Mouse (Mus musculus) liver, adult 2 months (tissue): ENCODE data around the gene Foxp1. TPM values are rescaled to one million over a fixed set of nuclear protein-coding genes. Genes with fewer than 3 reads are reported as not detected.

Experiments
- DNase-seq: peaks from one replicate; pipeline ENCODE4 v3.0.0-alpha.2; 2011; ENCODE audit warnings: low read depth, low spot score; ENCODE audit errors: extremely low read depth
- H3K27ac ChIP-seq: fragments of 200-500 bp; replicated peaks from 2 replicates; pipeline ENCODE4 v1.5.1; 2012; ENCODE audit warnings: low read depth, mild to moderate bottlenecking, control low read depth, inconsistent platforms, low read length; ENCODE audit not compliant: insufficient read depth
- H3K27me3 ChIP-seq: fragments of 200-500 bp; 2 replicates; pipeline ENCODE4 v1.6.1; 2012; ENCODE audit warnings: mild to moderate bottlenecking, moderate library complexity, low read length, inconsistent platforms; ENCODE audit not compliant: control insufficient read depth, insufficient read depth
- H3K36me3 ChIP-seq: fragments of 200-500 bp; 2 replicates; pipeline ENCODE4 v1.6.1; 2012; ENCODE audit warnings: low read length, inconsistent platforms; ENCODE audit not compliant: control insufficient read depth, insufficient read depth
- H3K4me1 ChIP-seq: fragments of 200-500 bp; 2 replicates; pipeline ENCODE4 v1.6.1; 2011; ENCODE audit warnings: low read length; ENCODE audit not compliant: control insufficient read depth, insufficient read depth
- H3K4me3 ChIP-seq: fragments of 200-500 bp; 2 replicates; pipeline ENCODE4 v1.5.1; 2011; ENCODE audit warnings: low read depth, mild to moderate bottlenecking, control low read depth, low read length, moderate library complexity; ENCODE audit not compliant: insufficient read depth
- H3K79me2 ChIP-seq: fragments of 200-500 bp; 2 replicates; pipeline ENCODE4 v1.6.1; 2012; ENCODE audit warnings: inconsistent platforms, mild to moderate bottlenecking, low read length, moderate library complexity; ENCODE audit not compliant: control insufficient read depth, insufficient read depth
- H3K9ac ChIP-seq: fragments of 200-500 bp; 2 replicates; pipeline ENCODE4 v1.6.1; 2012; ENCODE audit warnings: low read depth, mild to moderate bottlenecking, control low read depth, inconsistent platforms, low read length
- CTCF ChIP-seq: fragments of 200-500 bp; IDR thresholded peaks from 2 replicates; pipeline ENCODE4 v1.5.1; 2011; ENCODE audit warnings: low read depth, low read length, control low read depth
- POLR2A ChIP-seq: fragments of 200-500 bp; IDR thresholded peaks from 2 replicates; pipeline ENCODE4 v1.6.1; 2011; ENCODE audit warnings: low read length, control low read depth; ENCODE audit not compliant: insufficient read depth; ENCODE audit errors: extremely low read depth
- WGBS: fragments of 180-500 bp; shearing (Covaris S2); methylation state at CpG from one replicate; pipeline ENCODE4 v1.1.7; 2018; 5-methylcytosine and 5-hydroxymethylcytosine counted together
- polyA plus RNA-seq: library from polyadenylated mRNA; depleted of rRNA; stranded (reverse); fragments of >200 nt; gene quantifications from 2 replicates; pipeline ENCODE4 v1.2.3, GENCODE M21; 2012
- total RNA-seq: library from RNA; depleted of rRNA; stranded (reverse); fragments of >200 nt; gene quantifications from 2 replicates; pipeline ENCODE4 v1.2.3, GENCODE M21; 2014

Gene Foxp1
- total and polyA plus RNA-seq, 2 experiments, result 22.7 to 24.8 TPM

DNA sequence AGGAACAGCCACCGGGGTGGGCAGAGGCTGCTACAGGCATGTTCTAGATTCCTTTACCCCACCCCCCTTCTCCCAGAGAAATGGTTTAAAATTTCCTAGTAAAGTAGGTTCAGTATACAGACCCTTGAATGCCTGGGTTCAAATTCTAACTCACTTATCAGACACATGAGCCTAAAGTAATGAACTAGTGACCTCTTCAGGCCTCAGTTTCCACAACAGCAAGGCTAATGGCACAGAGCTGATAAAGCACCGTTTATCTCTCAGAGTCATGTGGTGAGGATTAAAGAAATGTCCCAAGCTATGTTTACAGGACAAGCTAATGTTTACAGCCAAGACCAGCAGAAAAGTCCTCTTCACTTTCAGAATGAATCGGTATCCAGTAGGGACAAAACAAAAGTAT lies 29.6 kb downstream of the Foxp1 start:
- Histone ChIP-seq H3K27ac (no peak overlapping the region), H3K9ac (no peak overlapping the region), H3K27me3 (no peaks in the 10 kb centered on the region), H3K4me3 (no peak overlapping the region), H3K4me1 (peaks cover 5% of the 10 kb centered on the region), H3K79me2 (peaks cover 2% of the 10 kb centered on the region; the same call in 1 of the 2 replicates), H3K36me3 (no peaks in the 10 kb centered on the region)
- DNase-seq, result peak; percentile 47
- TF ChIP-seq POLR2A (no peak), CTCF (no peak)
- WGBS, result 11% methylated on average over 3 of the region's 3 CpGs

DNA sequence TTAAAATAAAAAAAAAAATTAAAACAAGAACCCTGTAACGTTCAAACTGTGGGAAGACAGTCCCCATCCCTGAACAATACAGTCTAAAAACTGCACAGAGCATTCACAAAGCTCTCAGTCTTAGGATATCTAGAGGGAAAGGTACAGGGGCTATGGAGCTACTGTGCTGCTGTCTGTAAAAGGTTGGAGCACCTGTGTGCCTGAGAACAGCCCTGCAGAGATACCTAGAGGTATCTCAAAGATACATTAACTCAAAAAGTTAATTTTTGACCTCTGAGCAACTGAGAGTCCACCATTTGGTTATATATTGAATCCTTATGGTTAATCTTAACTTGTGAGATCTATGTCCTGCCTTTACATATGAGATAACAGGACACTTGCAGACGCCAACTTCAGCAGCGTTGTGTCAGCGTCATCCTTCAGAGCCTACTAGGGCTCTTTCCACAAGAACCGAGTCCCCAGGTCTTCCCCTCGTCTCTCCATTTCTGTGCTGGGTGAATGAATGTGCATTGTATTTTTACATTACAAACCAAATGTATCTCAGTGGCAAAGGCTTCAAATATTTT lies 30.5 kb downstream of the Foxp1 start:
- H3K4me1 ChIP-seq, result peaks cover 5% of the 10 kb centered on the region; the same call in 1 of the 2 replicates
- no peaks in the 10 kb centered on the region for H3K36me3 ChIP-seq
- TF ChIP-seq CTCF (no peak), POLR2A (no peak)
- H3K27me3 ChIP-seq, result no peaks in the 10 kb centered on the region
- no peak for DNase-seq
- no peak overlapping the region for H3K27ac ChIP-seq
- 71% methylated on average over 6 of the region's 6 CpGs for WGBS
- H3K4me3 ChIP-seq, result no peak overlapping the region
- peaks cover 2% of the 10 kb centered on the region; the same call in 1 of the 2 replicates for H3K79me2 ChIP-seq
- H3K9ac ChIP-seq, result no peak overlapping the region

DNA sequence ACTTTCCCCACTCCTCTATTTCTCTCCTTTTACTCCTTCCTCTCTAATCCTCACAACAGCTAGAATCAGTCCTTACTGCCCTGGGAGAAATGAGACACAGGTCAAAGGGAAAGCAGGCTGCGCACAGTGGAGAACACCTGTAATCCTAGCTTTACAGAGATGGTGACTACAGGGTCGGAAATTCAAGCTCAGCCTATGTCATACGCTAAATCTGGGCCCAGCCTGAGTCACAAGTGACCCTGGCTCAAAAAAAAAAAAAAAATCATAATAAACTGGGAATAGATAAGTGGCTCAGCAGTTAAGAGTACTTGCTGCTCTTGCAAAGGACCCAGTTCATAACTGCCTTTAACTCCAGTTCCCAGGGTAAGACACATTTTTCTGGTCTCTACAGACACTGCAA lies 31.4 kb downstream of the Foxp1 start:
- no peak overlapping the region for H3K9ac ChIP-seq
- H3K79me2 ChIP-seq, result peaks cover 2% of the 10 kb centered on the region; the same call in 1 of the 2 replicates
- TF ChIP-seq CTCF, result no peak
- no peak for TF ChIP-seq POLR2A
- no peak overlapping the region for H3K27ac ChIP-seq
- H3K27me3 ChIP-seq, result no peaks in the 10 kb centered on the region
- 98% methylated on average over 3 of the region's 3 CpGs for WGBS
- no peak for DNase-seq
- H3K4me3 ChIP-seq, result no peak overlapping the region
- peaks cover 2% of the 10 kb centered on the region; the same call in 1 of the 2 replicates for H3K36me3 ChIP-seq
- peaks cover 5% of the 10 kb centered on the region; the same call in 1 of the 2 replicates for H3K4me1 ChIP-seq

DNA sequence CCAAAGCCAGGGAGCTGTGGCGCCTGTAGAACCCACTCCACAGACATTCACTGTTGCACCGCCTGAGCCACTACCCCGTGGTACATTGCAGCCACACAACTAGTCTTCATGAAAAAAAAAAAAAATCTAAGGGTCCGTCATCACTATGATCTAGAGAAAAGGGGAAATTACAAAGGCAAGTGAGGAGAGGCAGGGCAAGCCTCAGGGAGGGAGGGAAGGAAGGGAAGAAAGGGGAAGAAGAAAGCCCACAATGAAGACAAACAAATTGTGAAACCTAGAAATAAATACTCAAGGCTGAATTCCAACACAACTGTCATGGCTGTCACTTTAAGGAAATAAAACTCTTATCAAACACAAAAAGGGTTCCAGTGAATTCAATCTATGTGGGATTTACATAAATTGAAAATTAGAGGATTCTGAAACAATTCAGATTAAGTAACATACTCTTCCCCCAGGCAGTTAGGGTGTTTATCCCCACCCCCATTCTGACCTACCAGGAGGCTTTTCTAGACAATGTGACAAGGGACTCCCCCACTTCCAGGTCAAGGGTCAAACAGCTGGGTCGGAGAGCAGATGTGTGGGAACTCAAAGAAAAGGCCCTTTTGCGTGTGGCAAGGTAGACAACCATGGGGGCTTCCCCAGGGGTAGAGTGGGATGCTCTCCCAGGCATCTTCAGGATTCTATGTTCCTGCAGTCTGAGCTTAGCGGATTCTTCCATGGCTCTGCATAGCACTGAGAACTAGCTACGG lies 32.4 kb downstream of the Foxp1 start:
- no peak for TF ChIP-seq CTCF
- TF ChIP-seq POLR2A, result no peak
- no peak for DNase-seq
- H3K36me3 ChIP-seq, result peaks cover 2% of the 10 kb centered on the region; the same call in 1 of the 2 replicates
- 81% methylated on average over 8 of the region's 8 CpGs for WGBS
- no peaks in the 10 kb centered on the region for H3K27me3 ChIP-seq
- peaks cover 2% of the 10 kb centered on the region; the same call in 1 of the 2 replicates for H3K79me2 ChIP-seq
- H3K4me3 ChIP-seq, result no peak overlapping the region
- no peak overlapping the region for H3K27ac ChIP-seq
- peaks cover 5% of the 10 kb centered on the region; the same call in 1 of the 2 replicates for H3K4me1 ChIP-seq
- H3K9ac ChIP-seq, result no peak overlapping the region

DNA sequence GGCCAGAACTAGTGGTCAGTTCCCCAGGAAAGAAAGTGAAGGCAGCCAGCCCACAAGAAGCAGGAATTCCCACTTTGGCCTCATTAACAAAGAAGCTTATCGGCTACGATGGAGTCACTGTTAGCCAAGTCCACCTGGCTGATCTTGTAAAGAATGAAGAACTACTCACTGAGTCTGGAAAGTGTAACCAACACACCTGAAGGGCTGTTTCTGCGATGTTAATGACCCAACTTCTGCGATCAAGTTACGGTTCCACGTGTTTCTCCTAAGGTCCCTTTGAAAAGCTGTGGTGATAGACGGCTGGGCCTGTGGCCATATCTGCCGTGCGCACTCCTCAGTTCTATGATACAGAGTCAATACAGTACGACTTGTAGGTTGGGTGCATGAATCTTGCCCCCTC lies 33.1 kb downstream of the Foxp1 start:
- no peak for TF ChIP-seq CTCF
- no peak for TF ChIP-seq POLR2A
- peaks cover 2% of the 10 kb centered on the region; the same call in 1 of the 2 replicates for H3K36me3 ChIP-seq
- peaks cover 5% of the 10 kb centered on the region; the same call in 1 of the 2 replicates for H3K4me1 ChIP-seq
- WGBS, result 87% methylated on average over 10 of the region's 10 CpGs
- no peaks in the 10 kb centered on the region for H3K27me3 ChIP-seq
- H3K79me2 ChIP-seq, result peaks cover 2% of the 10 kb centered on the region; the same call in 1 of the 2 replicates
- H3K4me3 ChIP-seq, result no peak overlapping the region
- H3K27ac ChIP-seq, result no peak overlapping the region
- no peak overlapping the region for H3K9ac ChIP-seq
- no peak for DNase-seq
